Mouse (Mus musculus): ENCODE results near the gene Mtmr10. TPM values are rescaled to one million over a fixed set of nuclear protein-coding genes. Genes with fewer than 3 reads are reported as not detected.

Mtmr10 gene
- polyA plus RNA-seq, 1 experiment from 2014 or later = 11.6 TPM

DNA sequence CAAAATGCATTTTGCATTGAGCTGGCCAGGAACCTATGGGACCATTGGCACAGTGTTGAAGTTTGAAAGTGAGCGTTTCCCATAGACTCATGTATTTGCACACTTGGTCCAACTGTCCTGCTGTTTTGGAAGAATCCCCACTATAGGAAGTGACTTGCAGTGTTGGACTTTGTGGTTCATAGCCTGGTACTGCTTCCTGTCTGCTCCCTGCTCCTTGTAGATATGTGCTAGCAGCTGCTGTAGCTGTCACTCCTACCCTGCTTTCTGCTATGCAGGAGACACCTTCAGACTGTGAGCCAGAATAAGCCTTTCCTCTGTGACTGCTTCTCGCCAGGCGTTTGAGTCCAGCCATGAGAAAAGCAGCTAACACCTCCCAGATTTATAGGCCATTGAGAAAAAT is 43.9 kb downstream of the Mtmr10 start:
- Histone ChIP-seq H3K9ac (replicated peaks; ENCODE audit: low read depth) (no peak overlapping the region), H3K27me3 (replicated peaks; ENCODE audit: insufficient read depth, low read length) (no peaks in the 10 kb centered on the region), H3K4me1 (ENCODE audit: insufficient read depth, low read depth, low read length) (no peaks in the 10 kb centered on the region), H3K36me3 (ENCODE audit: insufficient read depth, low read length) (peaks cover 11% of the 10 kb centered on the region), H3K4me2 (replicated peaks; ENCODE audit: low read depth, low read length) (no peak overlapping the region), H3K27ac (ENCODE audit: low read length) (no peak overlapping the region), H3K4me3 (ENCODE audit: low read depth, low read length) (no peak overlapping the region), H3K9me3 (ENCODE audit: low read length) (no peaks in the 10 kb centered on the region)
- DNase-seq (ENCODE audit: low spot score) (no peak), ATAC-seq (no peak)
- TF ChIP-seq EP300 (IDR thresholded peaks at IDR 0.05) (no peak), CTCF (IDR thresholded peaks at IDR 0.05) (no peak)
- 88% methylated on average over 3 of the region's 3 CpGs for WGBS

DNA sequence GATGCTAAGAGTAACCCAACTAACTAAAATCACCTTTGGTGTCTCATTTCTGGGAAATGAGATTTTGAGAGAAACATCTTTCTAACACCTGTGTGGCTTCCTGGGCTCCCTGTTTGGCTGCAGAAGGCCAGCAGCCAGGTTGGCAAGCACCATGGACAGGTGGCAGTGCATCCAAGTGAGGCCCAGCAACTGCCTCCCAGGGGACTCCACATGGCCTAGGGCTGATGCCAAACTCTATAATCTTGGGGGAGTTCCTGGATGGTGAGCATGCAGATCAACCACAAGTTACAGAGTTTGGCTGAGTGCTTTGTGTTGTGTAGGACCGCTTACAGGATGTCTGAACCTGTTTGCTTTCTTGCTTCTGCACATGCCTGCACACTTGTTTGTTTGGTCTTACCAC is 45.2 kb downstream of the Mtmr10 start:
- Histone ChIP-seq H3K9me3 (ENCODE audit: low read length) (no peaks in the 10 kb centered on the region), H3K27ac (ENCODE audit: low read length) (no peak overlapping the region), H3K27me3 (replicated peaks; ENCODE audit: insufficient read depth, low read length) (no peaks in the 10 kb centered on the region), H3K36me3 (ENCODE audit: insufficient read depth, low read length) (peaks cover 17% of the 10 kb centered on the region), H3K9ac (replicated peaks; ENCODE audit: low read depth) (no peak overlapping the region), H3K4me2 (replicated peaks; ENCODE audit: low read depth, low read length) (no peak overlapping the region), H3K4me3 (ENCODE audit: low read depth, low read length) (no peak overlapping the region), H3K4me1 (ENCODE audit: insufficient read depth, low read depth, low read length) (no peaks in the 10 kb centered on the region)
- TF ChIP-seq CTCF (IDR thresholded peaks at IDR 0.05) (no peak), EP300 (IDR thresholded peaks at IDR 0.05) (no peak)
- DNase-seq (ENCODE audit: low spot score) (no peak), ATAC-seq (no peak)
- WGBS = 93% methylated on average over 1 of the region's 1 CpGs

GRCm38 (mm10) chr7:64347813-64348212 is 60.4 kb downstream of the Mtmr10 start:
- Histone ChIP-seq H3K4me1 (ENCODE audit: insufficient read depth, low read depth, low read length) (no peaks in the 10 kb centered on the region), H3K4me2 (replicated peaks; ENCODE audit: low read depth, low read length) (no peak overlapping the region), H3K9ac (replicated peaks; ENCODE audit: low read depth) (no peak overlapping the region), H3K9me3 (ENCODE audit: low read length) (no peaks in the 10 kb centered on the region), H3K4me3 (ENCODE audit: low read depth, low read length) (no peak overlapping the region), H3K36me3 (ENCODE audit: insufficient read depth, low read length) (peaks cover 4% of the 10 kb centered on the region), H3K27ac (ENCODE audit: low read length) (no peak overlapping the region), H3K27me3 (replicated peaks; ENCODE audit: insufficient read depth, low read length) (no peaks in the 10 kb centered on the region)
- TF ChIP-seq EP300 (IDR thresholded peaks at IDR 0.05) (no peak), CTCF (IDR thresholded peaks at IDR 0.05) (no peak)
- WGBS = 100% methylated on average over 1 of the region's 1 CpGs
- ATAC-seq (no peak), DNase-seq (ENCODE audit: low spot score) (no peak)

DNA sequence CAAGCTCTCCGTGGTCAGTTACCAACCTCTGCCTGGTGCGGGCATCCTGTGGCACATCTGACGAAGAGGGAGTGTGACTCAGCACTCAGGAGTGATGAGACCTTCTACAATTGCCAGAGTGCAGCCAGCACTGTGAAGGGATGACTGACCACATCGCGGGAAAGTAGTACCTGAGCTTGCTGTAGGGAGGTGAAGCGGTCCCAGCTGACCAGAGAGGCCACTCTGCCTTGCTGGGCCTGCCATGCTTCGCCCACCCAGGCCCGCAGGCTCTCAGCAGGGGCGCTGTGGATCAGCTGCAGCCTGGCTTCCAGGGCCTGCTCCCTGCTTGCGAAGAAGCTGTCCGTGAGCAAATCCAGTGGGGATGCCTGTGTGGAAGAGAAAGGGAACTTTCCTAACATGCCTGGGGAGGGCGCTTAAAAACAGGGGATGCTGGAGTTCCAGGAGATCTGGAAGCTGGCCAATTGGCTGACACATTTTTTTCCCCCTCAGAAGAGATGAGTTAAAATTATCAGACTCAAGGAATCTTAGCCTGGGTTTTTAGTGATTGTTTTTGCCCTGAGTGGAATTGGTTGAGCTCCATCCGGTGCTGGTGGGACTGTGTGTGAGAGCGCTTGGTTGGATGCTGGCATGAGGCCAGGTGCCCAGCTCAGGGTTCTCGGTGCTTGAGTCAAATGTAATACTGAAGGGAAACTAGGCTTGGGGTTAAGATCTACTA is 61.9 kb downstream of the Mtmr10 start:
- Histone ChIP-seq H3K4me3 (ENCODE audit: low read depth, low read length) (no peak overlapping the region), H3K9ac (replicated peaks; ENCODE audit: low read depth) (no peak overlapping the region), H3K4me1 (ENCODE audit: insufficient read depth, low read depth, low read length) (no peaks in the 10 kb centered on the region), H3K4me2 (replicated peaks; ENCODE audit: low read depth, low read length) (no peak overlapping the region), H3K9me3 (ENCODE audit: low read length) (no peaks in the 10 kb centered on the region), H3K36me3 (ENCODE audit: insufficient read depth, low read length) (peaks cover 9% of the 10 kb centered on the region), H3K27ac (ENCODE audit: low read length) (no peak overlapping the region), H3K27me3 (replicated peaks; ENCODE audit: insufficient read depth, low read length) (no peaks in the 10 kb centered on the region)
- 77% methylated on average over 15 of the region's 15 CpGs for WGBS
- ATAC-seq (no peak; the same call in 1 of the 2 replicates), DNase-seq (ENCODE audit: low spot score) (no peak)
- TF ChIP-seq CTCF (IDR thresholded peaks at IDR 0.05) (peak; percentile 13; the same call in 1 of the 2 replicates), EP300 (IDR thresholded peaks at IDR 0.05) (no peak)

- Histone ChIP-seq H3K27ac (ENCODE audit: low read length) (no peak overlapping the region), H3K36me3 (ENCODE audit: insufficient read depth, low read length) (peaks cover 5% of the 10 kb centered on the region), H3K9me3 (ENCODE audit: low read length) (no peaks in the 10 kb centered on the region), H3K9ac (replicated peaks; ENCODE audit: low read depth) (no peak overlapping the region), H3K4me2 (replicated peaks; ENCODE audit: low read depth, low read length) (no peak overlapping the region), H3K27me3 (replicated peaks; ENCODE audit: insufficient read depth, low read length) (no peaks in the 10 kb centered on the region), H3K4me3 (ENCODE audit: low read depth, low read length) (no peak overlapping the region), H3K4me1 (ENCODE audit: insufficient read depth, low read depth, low read length) (no peaks in the 10 kb centered on the region)
- 84% methylated on average over 4 of the region's 4 CpGs for WGBS
- TF ChIP-seq EP300 (IDR thresholded peaks at IDR 0.05) (no peak), CTCF (IDR thresholded peaks at IDR 0.05) (no peak)
- DNase-seq (ENCODE audit: low spot score) = no peak
- no peak for ATAC-seq
Observed at GRCm38 (mm10) chr7:64351087-64351486, 63.6 kb downstream of the Mtmr10 start.

GRCm38 (mm10) chr7:64354206-64354605 is 66.8 kb downstream of the Mtmr10 start:
- Histone ChIP-seq H3K4me2 (replicated peaks; ENCODE audit: low read depth, low read length) (no peak overlapping the region), H3K9me3 (ENCODE audit: low read length) (no peaks in the 10 kb centered on the region), H3K27me3 (replicated peaks; ENCODE audit: insufficient read depth, low read length) (no peaks in the 10 kb centered on the region), H3K27ac (ENCODE audit: low read length) (0 out of 2 replicates have a peak overlapping the region, but pooled peaks have one; percentile 3), H3K4me1 (ENCODE audit: insufficient read depth, low read depth, low read length) (no peaks in the 10 kb centered on the region), H3K4me3 (ENCODE audit: low read depth, low read length) (no peak overlapping the region), H3K9ac (replicated peaks; ENCODE audit: low read depth) (no peak overlapping the region), H3K36me3 (ENCODE audit: insufficient read depth, low read length) (peaks cover 9% of the 10 kb centered on the region; the same call in 1 of the 2 replicates)
- TF ChIP-seq CTCF (IDR thresholded peaks at IDR 0.05) (no peak), EP300 (IDR thresholded peaks at IDR 0.05) (no peak)
- DNase-seq (ENCODE audit: low spot score) (peak; percentile 51), ATAC-seq (peak; percentile 43; the same call in 1 of the 2 replicates)
- 60% methylated on average over 14 of the region's 14 CpGs for WGBS

All from lung, postnatal 0 days (tissue).